In genomic region chr1:151427888-151428262, GRCm38 (mm10) we compare ENCODE assay signal across 8 mouse cellular contexts. TPM values are rescaled to one million over a fixed set of nuclear protein-coding genes. Genes with fewer than 3 reads are reported as not detected.
DNase-seq lines count a peak whose midpoint lies in the region; ATAC-seq and TF ChIP-seq lines count a peak whose summit lies in the region.

No protein-coding gene starts in this region.

- whole genome bisulfite sequencing in forebrain, embryonic 10.5 days = 0% methylated on average over 26 of the region's 26 CpGs
- WGBS in liver, embryonic 13.5 days (ENCODE audit: insufficient replicate concordance) = under 1% methylated on average over 25 of the region's 26 CpGs

- no peaks in the 10 kb centered on the region for H3K9me3 ChIP-seq in forebrain, embryonic 10.5 days
- H3K9me3 ChIP-seq in liver, embryonic 13.5 days (replicated peaks) = no peaks in the 10 kb centered on the region

- H3K36me3 ChIP-seq in C2C12 (ENCODE audit: control insufficient read depth, insufficient read depth) = peaks cover 11% of the 10 kb centered on the region
- H3K36me3 ChIP-seq in forebrain, embryonic 10.5 days (replicated peaks) = peaks cover 14% of the 10 kb centered on the region
- no peaks in the 10 kb centered on the region; the same call in 1 of the 2 replicates for H3K36me3 ChIP-seq in liver, embryonic 13.5 days

- H3ac ChIP-seq in C2C12 (ENCODE audit: control insufficient read depth, insufficient read length, low read depth) = peak overlapping the region; percentile 46

- peaks cover 33% of the 10 kb centered on the region for H3K79me3 ChIP-seq in C2C12 (ENCODE audit: low read depth)

- no peaks in the 10 kb centered on the region for H3K27me3 ChIP-seq in C2C12 (ENCODE audit: control insufficient read depth, insufficient read depth, insufficient read length)
- H3K27me3 ChIP-seq in forebrain, embryonic 10.5 days (ENCODE audit: poor library complexity, severe bottlenecking) = no peaks in the 10 kb centered on the region
- no peaks in the 10 kb centered on the region for H3K27me3 ChIP-seq in liver, embryonic 13.5 days

- H3K79me2 ChIP-seq in C2C12 (ENCODE audit: control insufficient read depth, insufficient read depth) = peaks cover 84% of the 10 kb centered on the region

- no peak for TF ChIP-seq CTCF in C2C12 (IDR thresholded peaks at IDR 0.05; ENCODE audit: control insufficient read depth, insufficient read depth, insufficient read length)

- H3K27ac ChIP-seq in forebrain, embryonic 10.5 days = peak overlapping the region; percentile 96
- peak overlapping the region; percentile 96 for H3K27ac ChIP-seq in liver, embryonic 13.5 days

- H3K9ac ChIP-seq in liver, embryonic 13.5 days = peak overlapping the region; percentile 92

- ATAC-seq in liver, embryonic 13.5 days (ENCODE audit: low read depth) = peak; percentile 39

- DNase-seq in embryo, embryonic 11.5 days (ENCODE audit: low read depth, low spot score) = peak; percentile 17
- DNase-seq in embryo, embryonic 10 days (ENCODE audit: low spot score) = no peak
- DNase-seq in forebrain, embryonic 10.5 days (ENCODE audit: extremely low spot score, low spot score) = no peak
- DNase-seq in liver, embryonic 13.5 days = no peak
- DNase-seq in right cerebral cortex, postnatal 25 days = no peak
- DNase-seq in retina, embryonic 14.5 days (ENCODE audit: low spot score) = no peak
- no peak for DNase-seq in lung, postnatal 36 days

- peaks cover 21% of the 10 kb centered on the region for H3K4me1 ChIP-seq in forebrain, embryonic 10.5 days
- peaks cover 29% of the 10 kb centered on the region for H3K4me1 ChIP-seq in liver, embryonic 13.5 days (replicated peaks)

- H3K4me3 ChIP-seq in C2C12 (ENCODE audit: insufficient read depth, poor library complexity, severe bottlenecking) = peak overlapping the region; percentile 76
- peak overlapping the region; percentile 88 for H3K4me3 ChIP-seq in forebrain, embryonic 10.5 days
- peak overlapping the region; percentile 94 for H3K4me3 ChIP-seq in liver, embryonic 13.5 days (replicated peaks)

- peak overlapping the region; percentile 76 for H3K4me2 ChIP-seq in liver, embryonic 13.5 days

TF ChIP-seq in C2C12, 6 proteins besides CTCF, POLR2A, EP300 and RAD21:
- TF ChIP-seq USF1 (IDR thresholded peaks at IDR 0.05; ENCODE audit: low read depth) = no peak

RNA-seq across cellular contexts. Expression of gene Swt1, which starts 0.4 kb away (rescaled TPM):
- 1.7 TPM for polyA plus RNA-seq in C2C12 (2012; fragmentation: generic; extraction: Trizol)
- polyA plus RNA-seq in forebrain, embryonic 10.5 days (2016; fragmentation: Nextera tagmentation; extraction: Ambion mirVana) = 18.0 and 18.9 TPM in 2 replicates
- polyA plus RNA-seq in liver, embryonic 13.5 days (2015; fragmentation: Nextera tagmentation; extraction: Ambion mirVana) = 18.7 and 30.1 TPM in 2 replicates

RNA-seq across cellular contexts. Expression of gene Trmt1l, which starts 0.5 kb away (rescaled TPM):
- 9.7 TPM for polyA plus RNA-seq in C2C12 (2012; fragmentation: generic; extraction: Trizol)
- polyA plus RNA-seq in forebrain, embryonic 10.5 days (2016; fragmentation: Nextera tagmentation; extraction: Ambion mirVana) = 46.7 and 47.3 TPM in 2 replicates
- polyA plus RNA-seq in liver, embryonic 13.5 days (2015; fragmentation: Nextera tagmentation; extraction: Ambion mirVana) = 18.9 and 21.7 TPM in 2 replicates
